8 mouse cellular contexts compared by ENCODE assay signal in genomic region chrX:106189356-106189755, GRCm38 (mm10). TPM values are rescaled to one million over a fixed set of nuclear protein-coding genes. Genes with fewer than 3 reads are reported as not detected.
DNase-seq lines count a peak whose midpoint lies in the region; ATAC-seq and TF ChIP-seq lines count a peak whose summit lies in the region.

No protein-coding gene starts in this region.

- ATAC-seq in hindbrain, embryonic 11.5 days (ENCODE audit: low FRiP score), result no peak
- ATAC-seq in megakaryocyte, adult 5-6 weeks (ENCODE audit: poor library complexity, severe bottlenecking), result peak; percentile 43

- H3K9ac ChIP-seq in ES-E14 (ENCODE audit: insufficient read depth, low read depth, low read length, poor library complexity, severe bottlenecking), result peak overlapping the region; percentile 15; the same call in 1 of the 2 replicates
- no peak overlapping the region for H3K9ac ChIP-seq in hindbrain, embryonic 11.5 days (ENCODE audit: low read depth, low read length)

- H3K36me3 ChIP-seq in heart, embryonic 10.5 days, result peaks cover 28% of the 10 kb centered on the region
- peaks cover 15% of the 10 kb centered on the region for H3K36me3 ChIP-seq in ES-E14 (ENCODE audit: control insufficient read depth, insufficient read depth, low read length, poor library complexity, severe bottlenecking)
- no peaks in the 10 kb centered on the region for H3K36me3 ChIP-seq in hindbrain, embryonic 11.5 days (ENCODE audit: control insufficient read depth, insufficient read depth, low read length)

- in situ Hi-C loops in ES-E14 (cut with MboI; ENCODE audit: low sequenced_read_pairs in 2 of 2, unreplicated experiment in 2 of 2), result no loop called here

- no peak for DNase-seq in heart, embryonic 10.5 days (ENCODE audit: low spot score)
- DNase-seq in heart, adult 9 months (ENCODE audit: low spot score in 2 of 2), result no peak
- no peak for DNase-seq in ES-E14 (ENCODE audit: low read depth, low spot score)
- DNase-seq in hindbrain, embryonic 11.5 days (ENCODE audit: low spot score), result no peak
- DNase-seq in layer of hippocampus, adult 18-20 months (ENCODE audit: low spot score in 2 of 2), result no peak
- no peak for DNase-seq in adrenal gland, postnatal 4 days (ENCODE audit: low spot score in 2 of 2)
- DNase-seq in cerebellum, adult 2 months, result no peak

- WGBS in heart, embryonic 10.5 days, result 43% methylated on average over 5 of the region's 5 CpGs
- WGBS in hindbrain, embryonic 11.5 days, result 50% methylated on average over 5 of the region's 5 CpGs
- whole genome bisulfite sequencing in cerebellum, adult 2 months, result 36% methylated on average over 5 of the region's 5 CpGs

- H3K4me2 ChIP-seq in hindbrain, embryonic 11.5 days (replicated peaks; ENCODE audit: low read depth, low read length), result peak overlapping the region; percentile 54; the same call in 1 of the 2 replicates

- no peak for TF ChIP-seq CTCF in cerebellum, adult 2 months (IDR thresholded peaks at IDR 0.05; ENCODE audit: borderline replicate concordance, insufficient read depth, low read depth, low read length)

- H3K9me3 ChIP-seq in heart, embryonic 10.5 days, result no peaks in the 10 kb centered on the region
- H3K9me3 ChIP-seq in ES-E14 (ENCODE audit: control insufficient read depth, insufficient read depth, low read depth, low read length), result no peaks in the 10 kb centered on the region
- H3K9me3 ChIP-seq in hindbrain, embryonic 11.5 days (ENCODE audit: control insufficient read depth, low read length), result no peaks in the 10 kb centered on the region

- no peak for TF ChIP-seq POLR2A in cerebellum, adult 2 months (IDR thresholded peaks at IDR 0.05; ENCODE audit: borderline replicate concordance, insufficient read depth, low read length)

- no peaks in the 10 kb centered on the region for H3K27me3 ChIP-seq in heart, embryonic 10.5 days (ENCODE audit: insufficient read depth, poor library complexity, severe bottlenecking)
- no peaks in the 10 kb centered on the region for H3K27me3 ChIP-seq in hindbrain, embryonic 11.5 days (ENCODE audit: control insufficient read depth, insufficient read depth, low read length)
- H3K27me3 ChIP-seq in cerebellum, adult 2 months (ENCODE audit: control insufficient read depth, insufficient read depth, low read length), result no peaks in the 10 kb centered on the region

- H3K4me1 ChIP-seq in heart, embryonic 10.5 days, result no peaks in the 10 kb centered on the region
- H3K4me1 ChIP-seq in ES-E14 (ENCODE audit: control insufficient read depth in 2 of 2, insufficient read depth in 2 of 2, low read length in 2 of 2, poor library complexity in 1 of 2), result peaks cover 0 to 1% of the 10 kb centered on the region in 2 experiments; a peak in 1 of 4 replicates
- H3K4me1 ChIP-seq in hindbrain, embryonic 11.5 days (replicated peaks; ENCODE audit: control insufficient read depth, insufficient read depth, low read length), result no peaks in the 10 kb centered on the region
- H3K4me1 ChIP-seq in cerebellum, adult 2 months (ENCODE audit: control insufficient read depth, insufficient read depth, low read length), result peaks cover 5% of the 10 kb centered on the region; the same call in 1 of the 2 replicates

- H3K27ac ChIP-seq in heart, embryonic 10.5 days, result 0 out of 2 replicates have a peak overlapping the region, but pooled peaks have one; percentile 91
- H3K27ac ChIP-seq in ES-E14 (ENCODE audit: insufficient read depth, low read depth, low read length, poor library complexity, severe bottlenecking), result no peak overlapping the region
- no peak overlapping the region for H3K27ac ChIP-seq in hindbrain, embryonic 11.5 days (ENCODE audit: low read depth, low read length)
- H3K27ac ChIP-seq in cerebellum, adult 2 months (ENCODE audit: insufficient read depth, low read length), result no peak overlapping the region

- peak overlapping the region; percentile 65 for H3K4me3 ChIP-seq in heart, embryonic 10.5 days
- H3K4me3 ChIP-seq in ES-E14 (ENCODE audit: insufficient read depth in 1 of 2, low read depth in 1 of 2, low read length in 2 of 2, poor library complexity in 1 of 2, severe bottlenecking in 1 of 2), result peak overlapping the region; percentile 30 to 86; a peak in 3 of 4 replicates
- no peak overlapping the region for H3K4me3 ChIP-seq in hindbrain, embryonic 11.5 days (ENCODE audit: low read depth, low read length)
- no peak overlapping the region for H3K4me3 ChIP-seq in cerebellum, adult 2 months (replicated peaks; ENCODE audit: insufficient read depth, low read depth, low read length)

TF ChIP-seq in ES-E14, 5 proteins besides CTCF, POLR2A, EP300 and RAD21:
- TF ChIP-seq CHD2 (IDR thresholded peaks at IDR 0.05; ENCODE audit: low read depth, low read length) (no peak), ZNF384 (IDR thresholded peaks at IDR 0.05; ENCODE audit: low read depth, low read length) (no peak)

RNA-seq across cellular contexts. Expression of gene Pgk1, which starts 2.5 kb away (rescaled TPM):
- polyA plus RNA-seq in heart, embryonic 10.5 days (2016; fragmentation: Nextera tagmentation; extraction: Ambion mirVana), result 726 and 795 TPM in 2 replicates
- 521 and 542 TPM in 2 replicates for total RNA-seq in ES-E14 (2012; rRNA removed)
- 413 and 443 TPM in 2 replicates for polyA plus RNA-seq in hindbrain, embryonic 11.5 days (2014; fragmentation: Nextera tagmentation; extraction: Ambion mirVana)
- total RNA-seq in megakaryocyte, adult 5-6 weeks (2015), result 313 and 334 TPM in 2 replicates
- total RNA-seq in megakaryocyte, adult 5-6 weeks (2017), result 306 and 317 TPM in 2 replicates
- 100 to 1,000 TPM; 432 to 469 TPM for total RNA-seq in layer of hippocampus, adult 18-20 months (2021)
- total RNA-seq in adrenal gland, postnatal 4 days (2021), result 100 to 1,000 TPM; 189 to 231 TPM
- 508 and 511 TPM in 2 replicates for polyA plus RNA-seq in cerebellum, adult 2 months (2012; rRNA removed)

RNA-seq across cellular contexts. Expression of gene Taf9b, which starts 31.6 kb away (rescaled TPM):
- 14.1 and 20.7 TPM in 2 replicates for polyA plus RNA-seq in heart, embryonic 10.5 days (2016; fragmentation: Nextera tagmentation; extraction: Ambion mirVana)
- total RNA-seq in ES-E14 (2012; rRNA removed), result 2.1 and 2.7 TPM in 2 replicates
- polyA plus RNA-seq in hindbrain, embryonic 11.5 days (2014; fragmentation: Nextera tagmentation; extraction: Ambion mirVana), result 13.9 and 18.6 TPM in 2 replicates
- 5.2 and 7.2 TPM in 2 replicates for total RNA-seq in megakaryocyte, adult 5-6 weeks (2015)
- 4.6 and 5.2 TPM in 2 replicates for total RNA-seq in megakaryocyte, adult 5-6 weeks (2017)
- total RNA-seq in layer of hippocampus, adult 18-20 months (2021), result 10 to 100 TPM; 25.5 to 27.2 TPM
- total RNA-seq in adrenal gland, postnatal 4 days (2021), result 10 to 100 TPM; 14.5 to 16.1 TPM
- polyA plus RNA-seq in cerebellum, adult 2 months (2012; rRNA removed), result 24.5 and 25.0 TPM in 2 replicates

RNA-seq across cellular contexts. Expression of gene Tlr13, which starts 46.4 kb away (rescaled TPM):
- 0.05 and 0.08 TPM in 2 replicates for polyA plus RNA-seq in heart, embryonic 10.5 days (2016; fragmentation: Nextera tagmentation; extraction: Ambion mirVana)
- not detected in 2 replicates for total RNA-seq in ES-E14 (2012; rRNA removed)
- 0.35 and 0.51 TPM in 2 replicates for polyA plus RNA-seq in hindbrain, embryonic 11.5 days (2014; fragmentation: Nextera tagmentation; extraction: Ambion mirVana)
- total RNA-seq in megakaryocyte, adult 5-6 weeks (2015), result 116 and 127 TPM in 2 replicates
- total RNA-seq in megakaryocyte, adult 5-6 weeks (2017), result 131 and 150 TPM in 2 replicates
- 1 to 10 TPM; 1.4 to 1.6 TPM for total RNA-seq in layer of hippocampus, adult 18-20 months (2021)
- 1 to 10 TPM; 2.1 to 2.4 TPM for total RNA-seq in adrenal gland, postnatal 4 days (2021)
- 0.41 and 0.49 TPM in 2 replicates for polyA plus RNA-seq in cerebellum, adult 2 months (2012; rRNA removed)

Comparison
In these comparisons a context has a peak if more than half of its experiments do, and no peak if none do; other contexts are left out.
1. H3K4me3 ChIP-seq: peak in heart, embryonic 10.5 days (single experiment) and ES-E14 (2 of 2); none in hindbrain, embryonic 11.5 days (single experiment) and cerebellum, adult 2 months (single experiment).
2. RNA of gene Tlr13, which starts 46.4 kb away (total RNA-seq): 116 to 150 TPM in megakaryocyte, adult 5-6 weeks; 2.1 to 2.4 TPM in adrenal gland, postnatal 4 days, 1.4 to 1.6 TPM in layer of hippocampus, adult 18-20 months and not detected in ES-E14; every median in the first group is over 10 times any median in the second.